Mouse (Mus musculus): ENCODE data around the gene Trabd2b. TPM values are rescaled to one million over a fixed set of nuclear protein-coding genes. Genes with fewer than 3 reads are reported as not detected.

Gene Trabd2b
- total and polyA plus RNA-seq, 3 experiments, result 0.05 TPM; not detected in 2

DNA sequence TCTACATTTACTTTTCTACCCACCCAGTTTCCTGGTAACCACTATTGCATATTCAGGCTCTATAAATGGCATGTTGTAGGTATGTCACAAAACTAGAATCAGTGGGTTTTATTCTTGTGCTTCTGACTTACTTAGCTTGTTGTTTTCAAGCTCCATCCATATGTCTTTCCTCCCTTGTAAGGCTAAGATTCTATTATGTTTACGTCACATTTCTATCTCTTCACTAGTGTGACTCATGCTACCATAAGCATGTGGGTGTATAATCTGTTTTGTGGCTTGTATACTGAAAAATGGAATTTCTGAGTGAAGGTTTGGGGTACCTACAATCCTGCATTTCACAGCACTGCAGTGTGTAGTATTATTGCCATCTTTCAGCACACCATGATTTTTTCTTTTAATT, 32.2 kb upstream of the Trabd2b start:
- DNase-seq (ENCODE audit: low spot score), result no peak
- Histone ChIP-seq H3K9me3 (replicated peaks) (peaks cover 5% of the 10 kb centered on the region), H3K4me1 (ENCODE audit: insufficient read depth, low read depth, low read length) (no peaks in the 10 kb centered on the region), H3K27me3 (ENCODE audit: insufficient read depth, low read length) (no peaks in the 10 kb centered on the region), H3K4me3 (ENCODE audit: low read depth, low read length) (no peak overlapping the region), H3K36me3 (replicated peaks) (no peaks in the 10 kb centered on the region)
- ATAC-seq (ENCODE audit: extremely low read depth, insufficient number of reproducible peaks, low FRiP score, poor library complexity, severe bottlenecking), result no peak
- TF ChIP-seq GATA2 (IDR thresholded peaks at IDR 0.05; ENCODE audit: borderline replicate concordance, low read depth, low read length), result no peak
- TF ChIP-seq TAL1 (conservative IDR thresholded peaks at IDR 0.05; ENCODE audit: low read depth, low read length), result no peak
- TF ChIP-seq POLR2AphosphoS5 (IDR thresholded peaks at IDR 0.05; ENCODE audit: insufficient replicate concordance, low read depth, low read length), result no peak
- TF ChIP-seq GATA1 (IDR thresholded peaks at IDR 0.05; ENCODE audit: borderline replicate concordance, low read length), result no peak

DNA sequence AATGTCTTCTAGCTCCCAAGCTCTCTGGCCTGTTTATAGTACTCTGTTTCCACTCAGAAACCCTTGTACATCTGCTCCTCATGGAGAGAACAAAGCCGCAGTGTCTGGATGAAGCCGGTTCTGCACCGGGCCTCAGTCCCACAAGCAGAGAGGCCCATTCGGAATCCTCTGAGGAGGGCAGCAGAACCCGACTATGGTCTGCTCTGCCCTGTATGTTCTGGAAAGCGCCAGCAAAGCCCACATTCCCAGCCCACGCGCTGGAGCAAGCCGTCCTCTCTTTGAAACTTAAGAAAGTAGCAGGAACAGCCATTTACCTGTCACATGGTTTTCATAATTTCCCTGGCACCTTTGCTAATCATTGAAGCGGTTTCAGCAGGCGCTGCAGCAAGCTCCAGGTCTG, 29.0 kb upstream of the Trabd2b start:
- TF ChIP-seq GATA2 (IDR thresholded peaks at IDR 0.05; ENCODE audit: borderline replicate concordance, low read depth, low read length) (no peak), TAL1 (conservative IDR thresholded peaks at IDR 0.05; ENCODE audit: low read depth, low read length) (no peak)
- no peaks in the 10 kb centered on the region for H3K27me3 ChIP-seq (ENCODE audit: insufficient read depth, low read length)
- H3K9me3 ChIP-seq (replicated peaks), result peaks cover 4% of the 10 kb centered on the region
- DNase-seq (ENCODE audit: low spot score) (no peak), ATAC-seq (ENCODE audit: extremely low read depth, insufficient number of reproducible peaks, low FRiP score, poor library complexity, severe bottlenecking) (no peak)
- H3K36me3 ChIP-seq (replicated peaks), result no peaks in the 10 kb centered on the region
- H3K4me3 ChIP-seq (ENCODE audit: low read depth, low read length), result no peak overlapping the region
- no peaks in the 10 kb centered on the region for H3K4me1 ChIP-seq (ENCODE audit: insufficient read depth, low read depth, low read length)

DNA sequence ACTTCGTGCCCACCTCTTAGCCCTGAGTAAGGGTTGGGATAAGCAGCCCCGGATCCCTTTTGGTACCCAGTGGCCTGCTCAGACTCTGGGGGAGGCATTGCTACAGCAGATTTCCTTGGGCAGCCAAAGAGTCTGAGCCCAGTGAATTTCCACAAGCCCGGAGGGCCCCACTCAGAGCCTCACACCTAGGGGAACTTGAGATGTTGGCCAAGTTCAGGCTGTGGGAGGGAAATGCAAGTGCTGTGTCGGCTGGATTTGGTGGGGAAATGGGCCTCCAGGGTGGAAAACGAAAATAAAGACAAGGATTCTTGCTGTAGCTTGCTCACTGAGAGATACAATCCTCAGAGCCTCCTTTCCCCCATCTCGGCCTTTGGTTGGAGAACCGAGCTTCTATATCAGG, 28.0 kb upstream of the Trabd2b start:
- no peak for TF ChIP-seq CTCF (IDR thresholded peaks at IDR 0.05; ENCODE audit: low read depth, low read length)
- no peak for TF ChIP-seq POLR2AphosphoS5 (IDR thresholded peaks at IDR 0.05; ENCODE audit: insufficient replicate concordance, low read depth, low read length)
- no peak for TF ChIP-seq TAL1 (conservative IDR thresholded peaks at IDR 0.05; ENCODE audit: low read depth, low read length)
- no peak for TF ChIP-seq GATA2 (IDR thresholded peaks at IDR 0.05; ENCODE audit: borderline replicate concordance, low read depth, low read length)
- TF ChIP-seq GATA1 (IDR thresholded peaks at IDR 0.05; ENCODE audit: borderline replicate concordance, low read length), result no peak
- DNase-seq (ENCODE audit: low spot score) (no peak), ATAC-seq (ENCODE audit: extremely low read depth, insufficient number of reproducible peaks, low FRiP score, poor library complexity, severe bottlenecking) (no peak)
- Histone ChIP-seq H3K36me3 (replicated peaks) (no peaks in the 10 kb centered on the region), H3K27me3 (ENCODE audit: insufficient read depth, low read length) (no peaks in the 10 kb centered on the region), H3K4me1 (ENCODE audit: insufficient read depth, low read depth, low read length) (no peaks in the 10 kb centered on the region), H3K4me3 (ENCODE audit: low read depth, low read length) (no peak overlapping the region), H3K9me3 (replicated peaks) (no peaks in the 10 kb centered on the region; the same call in 1 of the 2 replicates)

- Histone ChIP-seq H3K4me3 (ENCODE audit: low read depth, low read length) (no peak overlapping the region), H3K27me3 (ENCODE audit: insufficient read depth, low read length) (no peaks in the 10 kb centered on the region), H3K36me3 (replicated peaks) (no peaks in the 10 kb centered on the region), H3K4me1 (ENCODE audit: insufficient read depth, low read depth, low read length) (no peaks in the 10 kb centered on the region), H3K9me3 (replicated peaks) (no peaks in the 10 kb centered on the region; the same call in 1 of the 2 replicates)
- ATAC-seq (ENCODE audit: extremely low read depth, insufficient number of reproducible peaks, low FRiP score, poor library complexity, severe bottlenecking) (no peak), DNase-seq (ENCODE audit: low spot score) (no peak)
- TF ChIP-seq GATA1 (IDR thresholded peaks at IDR 0.05; ENCODE audit: borderline replicate concordance, low read length) (no peak), POLR2AphosphoS5 (IDR thresholded peaks at IDR 0.05; ENCODE audit: insufficient replicate concordance, low read depth, low read length) (no peak), CTCF (IDR thresholded peaks at IDR 0.05; ENCODE audit: low read depth, low read length) (no peak), GATA2 (IDR thresholded peaks at IDR 0.05; ENCODE audit: borderline replicate concordance, low read depth, low read length) (no peak), TAL1 (conservative IDR thresholded peaks at IDR 0.05; ENCODE audit: low read depth, low read length) (no peak)
Observed at GRCm38 (mm10) chr4:114379416-114379956, 27.0 kb upstream of the Trabd2b start.

GRCm38 (mm10) chr4:114382627-114383026, 23.9 kb upstream of the Trabd2b start:
- Histone ChIP-seq H3K27me3 (ENCODE audit: insufficient read depth, low read length) (no peaks in the 10 kb centered on the region), H3K4me1 (ENCODE audit: insufficient read depth, low read depth, low read length) (no peaks in the 10 kb centered on the region), H3K9me3 (replicated peaks) (peaks cover 8% of the 10 kb centered on the region), H3K36me3 (replicated peaks) (no peaks in the 10 kb centered on the region), H3K4me3 (ENCODE audit: low read depth, low read length) (no peak overlapping the region)
- DNase-seq (ENCODE audit: low spot score) (no peak), ATAC-seq (ENCODE audit: extremely low read depth, insufficient number of reproducible peaks, low FRiP score, poor library complexity, severe bottlenecking) (no peak)
- no peak for TF ChIP-seq POLR2AphosphoS5 (IDR thresholded peaks at IDR 0.05; ENCODE audit: insufficient replicate concordance, low read depth, low read length)
- no peak for TF ChIP-seq GATA1 (IDR thresholded peaks at IDR 0.05; ENCODE audit: borderline replicate concordance, low read length)
- TF ChIP-seq GATA2 (IDR thresholded peaks at IDR 0.05; ENCODE audit: borderline replicate concordance, low read depth, low read length), result no peak
- TF ChIP-seq TAL1 (conservative IDR thresholded peaks at IDR 0.05; ENCODE audit: low read depth, low read length), result no peak
- no peak for TF ChIP-seq CTCF (IDR thresholded peaks at IDR 0.05; ENCODE audit: low read depth, low read length)

DNA sequence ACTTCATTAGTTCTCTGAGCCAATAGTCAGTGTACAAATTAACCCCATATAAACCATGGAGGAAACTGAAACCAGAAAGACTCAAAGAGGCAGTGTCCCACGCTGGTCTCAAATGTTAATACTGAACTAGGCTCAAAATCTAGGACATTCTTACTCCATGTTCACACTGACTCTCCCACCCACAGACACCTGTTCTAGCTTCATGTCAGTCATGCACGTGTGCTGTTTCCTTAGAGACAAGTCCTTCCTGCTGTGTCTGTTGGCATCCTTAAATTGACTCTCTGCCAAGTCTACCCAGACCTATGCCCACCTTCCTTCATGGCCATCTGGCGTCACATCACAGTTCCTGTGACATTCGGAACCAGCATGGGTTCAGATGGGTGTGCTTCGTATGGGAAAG, 21.3 kb upstream of the Trabd2b start:
- no peak for ATAC-seq (ENCODE audit: extremely low read depth, insufficient number of reproducible peaks, low FRiP score, poor library complexity, severe bottlenecking)
- no peaks in the 10 kb centered on the region for H3K4me1 ChIP-seq (ENCODE audit: insufficient read depth, low read depth, low read length)
- no peaks in the 10 kb centered on the region for H3K27me3 ChIP-seq (ENCODE audit: insufficient read depth, low read length)
- no peak for DNase-seq (ENCODE audit: low spot score)
- peaks cover 8% of the 10 kb centered on the region for H3K9me3 ChIP-seq (replicated peaks)
- H3K4me3 ChIP-seq (ENCODE audit: low read depth, low read length), result no peak overlapping the region
- no peaks in the 10 kb centered on the region for H3K36me3 ChIP-seq (replicated peaks)
- TF ChIP-seq GATA1 (IDR thresholded peaks at IDR 0.05; ENCODE audit: borderline replicate concordance, low read length) (no peak), GATA2 (IDR thresholded peaks at IDR 0.05; ENCODE audit: borderline replicate concordance, low read depth, low read length) (no peak), CTCF (IDR thresholded peaks at IDR 0.05; ENCODE audit: low read depth, low read length) (no peak), POLR2AphosphoS5 (IDR thresholded peaks at IDR 0.05; ENCODE audit: insufficient replicate concordance, low read depth, low read length) (no peak), TAL1 (conservative IDR thresholded peaks at IDR 0.05; ENCODE audit: low read depth, low read length) (no peak)

Data from G1E (cell line).